Mouse (Mus musculus) thymus, postnatal 36 days (tissue): ENCODE results near the gene Mindy3.

Experiments used
- DNase-seq, 2 experiments: peaks; one replicate each; pipeline ENCODE4 v3.0.0; 2022; ENCODE audit warnings: mixed read lengths in 2 of 2

Gene Mindy3

DNA sequence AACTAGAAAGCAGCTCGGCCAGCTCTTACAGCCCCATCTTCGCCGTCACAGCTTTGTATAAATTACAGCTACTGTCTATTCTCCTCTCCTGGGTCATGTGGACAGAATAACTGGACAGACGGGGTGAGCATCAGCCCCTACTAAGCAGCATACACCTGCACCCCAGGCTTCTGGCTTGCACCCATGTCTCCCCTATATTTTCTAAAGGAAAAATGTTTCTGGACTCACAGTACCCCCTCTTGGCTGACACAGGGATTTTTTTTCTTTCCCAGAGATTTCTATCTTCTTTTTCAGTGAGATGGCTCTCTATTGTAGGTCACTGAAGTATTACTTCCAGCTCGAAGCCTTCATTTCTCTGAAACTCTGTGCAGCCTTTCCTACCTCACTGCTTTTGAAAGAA is 122.0 kb downstream of the Mindy3 start:
- DNase-seq, result no peak
